Mouse (Mus musculus): ENCODE measurements around the gene Abcc5.

- TF ChIP-seq POLR2A (IDR thresholded peaks at IDR 0.05; ENCODE audit: borderline replicate concordance, extremely low read depth, insufficient read depth, insufficient read length, poor library complexity, severe bottlenecking) (no peak), CTCF (IDR thresholded peaks at IDR 0.05; ENCODE audit: borderline replicate concordance, extremely low read depth, insufficient read depth, insufficient read length) (no peak)
Measured at GRCm38 (mm10) chr16:20445871-20446270, 19.7 kb upstream of the Abcc5 start.
